ENCODE assay signal across 8 mouse cellular contexts in the genomic region with DNA sequence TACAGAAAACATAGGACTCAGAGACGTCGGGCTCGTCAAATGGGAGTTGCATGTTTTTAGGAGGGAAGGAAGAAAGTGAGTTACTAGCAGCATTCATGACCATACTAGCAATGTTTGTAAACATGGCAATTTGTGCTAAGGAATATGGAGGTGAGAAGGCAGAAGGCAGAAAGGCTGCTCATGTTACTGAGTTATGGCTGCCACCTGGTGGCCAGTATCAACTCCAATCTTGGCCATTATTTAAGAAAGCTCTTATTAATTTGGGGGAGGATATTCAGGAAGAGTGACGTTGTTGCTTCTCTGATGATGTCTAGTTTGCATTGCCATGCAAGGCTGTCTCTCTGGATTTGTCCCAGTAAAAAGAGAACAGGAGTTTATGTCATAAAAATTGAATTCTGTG.
DNase-seq lines count a peak whose midpoint lies in the region; ATAC-seq and TF ChIP-seq lines count a peak whose summit lies in the region.

No protein-coding gene starts in this region.

- ATAC-seq in hindbrain, embryonic 13.5 days (ENCODE audit: low FRiP score): no peak
- ATAC-seq in cerebellum, adult (ENCODE audit: insufficient number of reproducible peaks, low FRiP score, low TSS enrichment): peak; percentile 70; the same call in 1 of the 2 replicates
- peak; percentile 74 for ATAC-seq in forebrain, embryonic 13.5 days
- no peak for ATAC-seq in kidney, postnatal 0 days (replicated peaks; ENCODE audit: low FRiP score, low read depth)

- no peak overlapping the region for H3K4me3 ChIP-seq in hindbrain, embryonic 10.5 days
- H3K4me3 ChIP-seq in hindbrain, embryonic 13.5 days: no peak overlapping the region
- no peak overlapping the region for H3K4me3 ChIP-seq in forebrain, embryonic 13.5 days
- H3K4me3 ChIP-seq in kidney, postnatal 0 days (replicated peaks; ENCODE audit: low read depth, low read length): no peak overlapping the region
- no peak overlapping the region for H3K4me3 ChIP-seq in lung, adult 2 months (replicated peaks; ENCODE audit: extremely low read depth, low read depth, low read length)

- WGBS in hindbrain, embryonic 10.5 days: 68% methylated on average over 4 of the region's 4 CpGs
- 70% methylated on average over 4 of the region's 4 CpGs for WGBS in hindbrain, embryonic 13.5 days
- WGBS in forebrain, embryonic 13.5 days: 72% methylated on average over 4 of the region's 4 CpGs
- 54% methylated on average over 4 of the region's 4 CpGs for WGBS in kidney, postnatal 0 days
- 52% methylated on average over 4 of the region's 4 CpGs for WGBS in lung, adult 2 months

- no peaks in the 10 kb centered on the region for H3K9me3 ChIP-seq in hindbrain, embryonic 10.5 days
- no peaks in the 10 kb centered on the region for H3K9me3 ChIP-seq in hindbrain, embryonic 13.5 days
- no peaks in the 10 kb centered on the region for H3K9me3 ChIP-seq in forebrain, embryonic 13.5 days (replicated peaks)
- no peaks in the 10 kb centered on the region for H3K9me3 ChIP-seq in kidney, postnatal 0 days (replicated peaks; ENCODE audit: low read length)

- TF ChIP-seq CTCF in kidney, postnatal 0 days (IDR thresholded peaks at IDR 0.05; ENCODE audit: low read depth): peak; percentile 81
- peak; percentile 41; the same call in 1 of the 2 replicates for TF ChIP-seq CTCF in lung, adult 2 months (IDR thresholded peaks at IDR 0.05; ENCODE audit: insufficient read depth, low read length)

- H3K4me1 ChIP-seq in hindbrain, embryonic 10.5 days (replicated peaks): no peaks in the 10 kb centered on the region
- H3K4me1 ChIP-seq in hindbrain, embryonic 13.5 days (replicated peaks): no peaks in the 10 kb centered on the region
- no peaks in the 10 kb centered on the region for H3K4me1 ChIP-seq in forebrain, embryonic 13.5 days
- no peaks in the 10 kb centered on the region for H3K4me1 ChIP-seq in kidney, postnatal 0 days (replicated peaks; ENCODE audit: insufficient read depth, low read length)
- H3K4me1 ChIP-seq in lung, adult 2 months (ENCODE audit: control insufficient read depth, insufficient read depth, low read length): no peaks in the 10 kb centered on the region

- H3K9ac ChIP-seq in hindbrain, embryonic 13.5 days: no peak overlapping the region
- H3K9ac ChIP-seq in forebrain, embryonic 13.5 days: no peak overlapping the region
- no peak overlapping the region for H3K9ac ChIP-seq in kidney, postnatal 0 days (ENCODE audit: low read depth, low read length)

- H3K36me3 ChIP-seq in hindbrain, embryonic 10.5 days: no peaks in the 10 kb centered on the region
- no peaks in the 10 kb centered on the region for H3K36me3 ChIP-seq in hindbrain, embryonic 13.5 days
- no peaks in the 10 kb centered on the region for H3K36me3 ChIP-seq in forebrain, embryonic 13.5 days (ENCODE audit: poor library complexity, severe bottlenecking)
- H3K36me3 ChIP-seq in kidney, postnatal 0 days (ENCODE audit: insufficient read depth, low read length): no peaks in the 10 kb centered on the region

- H3K4me2 ChIP-seq in hindbrain, embryonic 13.5 days: no peak overlapping the region
- no peak overlapping the region for H3K4me2 ChIP-seq in forebrain, embryonic 13.5 days
- H3K4me2 ChIP-seq in kidney, postnatal 0 days (ENCODE audit: low read length): no peak overlapping the region

- TF ChIP-seq POLR2A in lung, adult 2 months (IDR thresholded peaks at IDR 0.05; ENCODE audit: borderline replicate concordance, extremely low read depth, low read depth, low read length): no peak

- no peak overlapping the region for H3K27ac ChIP-seq in hindbrain, embryonic 10.5 days
- H3K27ac ChIP-seq in hindbrain, embryonic 13.5 days: no peak overlapping the region
- H3K27ac ChIP-seq in forebrain, embryonic 13.5 days: no peak overlapping the region
- H3K27ac ChIP-seq in kidney, postnatal 0 days: no peak overlapping the region

- DNase-seq in hindbrain, embryonic 10.5 days (ENCODE audit: low spot score): peak; percentile 31
- DNase-seq in ES-CJ7 (ENCODE audit: low read depth, low spot score): peak; percentile 36
- peak; percentile 74 for DNase-seq in kidney, postnatal 0 days (ENCODE audit: low spot score)
- peak; percentile 31 for DNase-seq in lung, adult 2 months
- peak; percentile 26 for DNase-seq in skeletal muscle tissue, adult 2 months (ENCODE audit: low read depth, low spot score)

- H3K27me3 ChIP-seq in hindbrain, embryonic 10.5 days (ENCODE audit: insufficient read depth, poor library complexity, severe bottlenecking): no peaks in the 10 kb centered on the region
- no peaks in the 10 kb centered on the region for H3K27me3 ChIP-seq in hindbrain, embryonic 13.5 days
- no peaks in the 10 kb centered on the region for H3K27me3 ChIP-seq in forebrain, embryonic 13.5 days
- no peaks in the 10 kb centered on the region for H3K27me3 ChIP-seq in kidney, postnatal 0 days (ENCODE audit: insufficient read depth, low read length)

Comparison
In these comparisons a context has a peak if more than half of its experiments do, and no peak if none do; other contexts are left out.
1. ATAC-seq: peak in cerebellum, adult (single experiment) and forebrain, embryonic 13.5 days (single experiment); none in hindbrain, embryonic 13.5 days (single experiment) and kidney, postnatal 0 days (single experiment).
2. Peak in every context shown above with its lines, with median percentiles within 50 percentile points of each other: DNase-seq.